Mouse (Mus musculus) bone marrow macrophage, adult 2 months (primary cell): ENCODE data around the gene Fancc.

Source experiments
- CTCF ChIP-seq: IDR thresholded peaks from 2 replicates; pipeline ENCODE4 v1.5.1; 2012; ENCODE audit warnings: low read depth, mild to moderate bottlenecking, low read length, moderate library complexity
- POLR2A ChIP-seq: IDR thresholded peaks from 2 replicates; pipeline ENCODE4 v1.6.1; 2012; ENCODE audit warnings: mild to moderate bottlenecking, low read depth, low read length, borderline replicate concordance

- TF ChIP-seq POLR2A (no peak), CTCF (no peak)
These were observed 5.3 kb upstream of the Fancc start for GRCm38 (mm10) chr13:63502391-63502790.
